Comparison of ENCODE assay signal across 8 mouse cellular contexts in the genomic region with DNA sequence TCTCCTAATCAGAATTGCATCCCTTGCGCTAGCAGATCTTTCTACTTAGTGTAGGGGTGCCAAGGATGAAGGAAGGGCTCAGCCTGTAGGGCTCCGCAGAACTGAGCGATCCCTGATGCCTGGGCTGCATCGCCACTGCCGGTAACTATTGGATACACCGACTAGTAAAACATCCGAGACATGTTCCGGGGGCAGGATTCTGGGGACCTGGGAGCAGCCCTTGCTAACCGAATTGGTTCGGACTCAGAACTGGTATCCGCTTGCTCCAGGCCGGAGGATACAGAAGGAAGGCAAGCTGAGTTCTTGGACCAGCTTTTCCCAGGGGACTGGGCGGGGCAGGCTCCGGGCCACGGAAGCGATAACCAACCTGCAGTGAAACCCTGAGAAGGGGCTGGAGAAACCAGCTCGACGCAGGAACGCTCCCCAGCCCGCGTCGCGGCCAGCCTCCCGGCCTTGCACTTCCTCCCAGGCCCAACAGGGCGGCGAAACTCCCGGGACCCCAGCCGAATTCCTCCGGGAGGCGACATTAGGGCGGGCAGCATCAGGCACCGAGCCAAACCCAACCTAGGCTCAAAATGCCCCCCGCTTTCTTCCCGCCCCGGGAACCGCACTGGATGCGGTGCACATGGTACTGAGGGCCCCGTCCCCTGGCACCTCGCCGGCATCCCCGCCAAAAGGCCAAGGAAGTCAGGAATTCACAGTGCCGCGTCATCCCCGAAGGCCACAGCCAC.
A peak's percentile ranks its signal among the peaks of the same experiment; 100 is the strongest.
DNase-seq lines count a peak whose midpoint lies in the region; ATAC-seq and TF ChIP-seq lines count a peak whose summit lies in the region.

No protein-coding gene starts in this region.

- no peaks in the 10 kb centered on the region for H3K36me3 ChIP-seq in heart, embryonic 10.5 days
- H3K36me3 ChIP-seq in forebrain, embryonic 15.5 days = no peaks in the 10 kb centered on the region
- no peaks in the 10 kb centered on the region for H3K36me3 ChIP-seq in kidney, postnatal 0 days (ENCODE audit: insufficient read depth, low read length)
- H3K36me3 ChIP-seq in midbrain, embryonic 12.5 days = no peaks in the 10 kb centered on the region

- WGBS in heart, embryonic 10.5 days = 1% methylated on average over 44 of the region's 44 CpGs
- 2% methylated on average over 44 of the region's 44 CpGs for WGBS in forebrain, embryonic 15.5 days
- WGBS in kidney, postnatal 0 days = 2% methylated on average over 44 of the region's 44 CpGs
- WGBS in midbrain, embryonic 12.5 days = under 1% methylated on average over 44 of the region's 44 CpGs

- H3K4me2 ChIP-seq in forebrain, embryonic 15.5 days (replicated peaks) = peak overlapping the region; percentile 16
- H3K4me2 ChIP-seq in kidney, postnatal 0 days (ENCODE audit: low read length) = peak overlapping the region; percentile 71
- peak overlapping the region; percentile 42 for H3K4me2 ChIP-seq in midbrain, embryonic 12.5 days (replicated peaks)

- H3K4me1 ChIP-seq in heart, embryonic 10.5 days = peaks cover 54% of the 10 kb centered on the region
- peaks cover 33% of the 10 kb centered on the region for H3K4me1 ChIP-seq in forebrain, embryonic 15.5 days
- peaks cover 36% of the 10 kb centered on the region; the same call in 1 of the 2 replicates for H3K4me1 ChIP-seq in kidney, postnatal 0 days (replicated peaks; ENCODE audit: insufficient read depth, low read length)
- H3K4me1 ChIP-seq in midbrain, embryonic 12.5 days = peaks cover 43% of the 10 kb centered on the region

- peaks cover 100% of the 10 kb centered on the region for H3K27me3 ChIP-seq in heart, embryonic 10.5 days (ENCODE audit: insufficient read depth, poor library complexity, severe bottlenecking)
- H3K27me3 ChIP-seq in forebrain, embryonic 15.5 days = peaks cover 73% of the 10 kb centered on the region
- H3K27me3 ChIP-seq in kidney, postnatal 0 days (ENCODE audit: insufficient read depth, low read length) = peaks cover 70% of the 10 kb centered on the region
- H3K27me3 ChIP-seq in midbrain, embryonic 12.5 days = peaks cover 98% of the 10 kb centered on the region

- no peak overlapping the region for H3K9ac ChIP-seq in forebrain, embryonic 15.5 days (replicated peaks)
- peak overlapping the region; percentile 50; the same call in 1 of the 2 replicates for H3K9ac ChIP-seq in kidney, postnatal 0 days (ENCODE audit: low read depth, low read length)
- no peak overlapping the region for H3K9ac ChIP-seq in midbrain, embryonic 12.5 days (replicated peaks)

- TF ChIP-seq CTCF in kidney, postnatal 0 days (IDR thresholded peaks at IDR 0.05; ENCODE audit: low read depth) = peak; percentile 59

- ATAC-seq in forebrain, embryonic 15.5 days (replicated peaks) = no peak
- ATAC-seq in kidney, postnatal 0 days (replicated peaks; ENCODE audit: low FRiP score, low read depth) = no peak
- ATAC-seq in midbrain, embryonic 12.5 days (ENCODE audit: low FRiP score, low read depth) = no peak

- peak overlapping the region; percentile 32 for H3K27ac ChIP-seq in heart, embryonic 10.5 days
- H3K27ac ChIP-seq in forebrain, embryonic 15.5 days (replicated peaks) = no peak overlapping the region
- no peak overlapping the region for H3K27ac ChIP-seq in kidney, postnatal 0 days
- H3K27ac ChIP-seq in midbrain, embryonic 12.5 days (replicated peaks) = no peak overlapping the region

- H3K9me3 ChIP-seq in heart, embryonic 10.5 days = no peaks in the 10 kb centered on the region
- no peaks in the 10 kb centered on the region for H3K9me3 ChIP-seq in forebrain, embryonic 15.5 days
- H3K9me3 ChIP-seq in kidney, postnatal 0 days (replicated peaks; ENCODE audit: low read length) = no peaks in the 10 kb centered on the region
- no peaks in the 10 kb centered on the region for H3K9me3 ChIP-seq in midbrain, embryonic 12.5 days

- H3K4me3 ChIP-seq in heart, embryonic 10.5 days = peak overlapping the region; percentile 57
- peak overlapping the region; percentile 16 for H3K4me3 ChIP-seq in forebrain, embryonic 15.5 days
- H3K4me3 ChIP-seq in kidney, postnatal 0 days (replicated peaks; ENCODE audit: low read depth, low read length) = peak overlapping the region; percentile 40
- peak overlapping the region; percentile 28 for H3K4me3 ChIP-seq in midbrain, embryonic 12.5 days

- no peak for DNase-seq in heart, embryonic 10.5 days (ENCODE audit: low spot score)
- no peak for DNase-seq in heart, adult 9 months (ENCODE audit: low spot score in 2 of 2)
- DNase-seq in WW6 (ENCODE audit: low read depth, low spot score) = peak; percentile 55
- no peak for DNase-seq in kidney, postnatal 0 days (ENCODE audit: low spot score)
- no peak for DNase-seq in c-Kit-positive CD71-positive TER-119-positive erythroid progenitor cells, embryonic 14.5 days (ENCODE audit: low spot score)
- DNase-seq in left cerebral cortex, adult 18-20 months (ENCODE audit: low spot score in 2 of 2) = no peak

Comparison
In these comparisons a context has a peak if more than half of its experiments do, and no peak if none do; other contexts are left out.
1. H3K4me2 ChIP-seq: peak in every context shown above with its lines; median percentile 71 in kidney, postnatal 0 days; 42 in midbrain, embryonic 12.5 days; 16 in forebrain, embryonic 15.5 days.